Mouse (Mus musculus): ENCODE measurements around the gene Cdkn1b. TPM values are rescaled to one million over a fixed set of nuclear protein-coding genes. Genes with fewer than 3 reads are reported as not detected.

Cdkn1b gene
- total RNA-seq, 1 experiment from 2014 or later: 301 TPM

DNA sequence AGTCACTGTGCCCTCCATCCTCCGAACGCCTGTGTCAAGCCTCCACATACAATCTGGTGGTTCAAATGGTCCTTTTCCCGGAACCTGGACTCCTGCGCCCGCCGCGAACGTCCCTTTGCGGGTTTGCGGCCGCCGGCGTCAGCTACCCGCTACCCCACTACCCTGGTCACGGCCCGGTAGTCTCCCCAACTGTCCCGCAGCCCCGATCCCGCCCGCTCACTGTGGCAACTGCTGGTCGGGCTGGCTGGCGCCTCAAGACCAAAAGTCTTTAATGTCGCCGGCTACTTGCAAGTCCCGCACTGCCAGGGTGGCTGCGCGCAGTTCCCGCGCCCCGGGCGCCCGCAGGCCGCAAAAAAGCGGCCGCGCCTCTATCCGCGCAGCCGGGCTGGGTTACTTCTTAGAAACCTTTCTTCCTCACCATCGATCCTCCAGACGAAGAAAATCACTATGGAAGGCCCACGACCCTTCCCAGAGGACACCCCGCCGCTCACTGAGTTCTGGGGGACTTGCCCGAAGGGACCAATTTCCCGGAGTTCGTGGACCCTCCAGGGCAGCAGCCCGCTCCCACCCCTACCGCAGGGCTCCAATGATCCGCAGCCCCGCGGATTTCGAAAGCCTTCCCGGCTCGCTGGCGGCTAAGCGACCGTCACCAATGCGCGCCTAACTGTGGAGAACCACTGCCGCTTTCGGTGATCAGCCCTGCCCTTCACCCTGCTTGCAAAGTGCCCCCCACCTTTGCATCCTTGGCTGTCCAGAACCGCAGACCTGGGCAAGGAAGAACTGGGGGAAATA lies 6.8 kb downstream of the Cdkn1b start:
- peak; percentile 32 for ATAC-seq (replicated peaks; ENCODE audit: insufficient number of reproducible peaks, low FRiP score, low TSS enrichment, poor library complexity, severe bottlenecking)

GRCm38 (mm10) chr6:134927595-134928095 lies 7.4 kb downstream of the Cdkn1b start:
- no peak for ATAC-seq (replicated peaks; ENCODE audit: insufficient number of reproducible peaks, low FRiP score, low TSS enrichment, poor library complexity, severe bottlenecking)

DNA sequence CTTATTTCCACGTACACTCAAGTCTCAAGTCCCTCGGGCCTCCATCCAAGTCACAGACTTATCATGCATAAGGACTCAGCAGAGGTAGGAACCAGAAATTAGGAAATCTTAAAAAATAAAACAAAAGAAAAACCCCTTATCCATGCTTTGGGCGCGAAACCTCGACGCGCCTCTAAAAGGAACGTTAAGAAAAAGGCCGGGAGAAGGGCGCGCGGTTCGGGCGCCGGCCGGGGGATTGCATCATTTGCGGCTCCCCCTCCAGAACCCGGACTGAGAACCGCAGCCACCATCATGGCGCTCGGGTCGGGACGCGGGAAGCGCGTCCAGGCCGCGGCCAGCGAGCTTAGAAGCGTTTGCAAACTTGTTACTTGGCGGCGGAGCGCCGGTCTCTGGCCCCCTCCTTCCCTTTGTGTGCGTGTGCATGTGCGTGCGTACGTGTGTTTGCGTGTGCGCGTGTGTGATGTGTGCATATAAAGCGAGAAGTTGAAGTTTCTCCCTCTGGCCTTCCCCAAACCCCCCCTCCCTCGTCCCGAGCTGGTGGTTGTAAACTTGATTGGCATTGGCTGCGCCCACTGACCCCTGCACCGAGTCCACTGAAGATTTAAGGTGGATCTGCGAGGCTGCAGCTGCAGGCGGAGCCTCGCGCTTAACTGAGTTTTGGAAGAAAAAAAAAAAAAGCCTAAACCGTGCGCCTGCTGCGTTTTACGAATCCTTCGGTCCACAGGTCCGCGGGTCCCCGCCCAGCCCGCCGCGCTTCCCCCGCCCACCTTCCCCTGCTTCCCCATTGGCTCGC lies 8.1 kb downstream of the Cdkn1b start:
- ATAC-seq (replicated peaks; ENCODE audit: insufficient number of reproducible peaks, low FRiP score, low TSS enrichment, poor library complexity, severe bottlenecking): peak; percentile 75

DNA sequence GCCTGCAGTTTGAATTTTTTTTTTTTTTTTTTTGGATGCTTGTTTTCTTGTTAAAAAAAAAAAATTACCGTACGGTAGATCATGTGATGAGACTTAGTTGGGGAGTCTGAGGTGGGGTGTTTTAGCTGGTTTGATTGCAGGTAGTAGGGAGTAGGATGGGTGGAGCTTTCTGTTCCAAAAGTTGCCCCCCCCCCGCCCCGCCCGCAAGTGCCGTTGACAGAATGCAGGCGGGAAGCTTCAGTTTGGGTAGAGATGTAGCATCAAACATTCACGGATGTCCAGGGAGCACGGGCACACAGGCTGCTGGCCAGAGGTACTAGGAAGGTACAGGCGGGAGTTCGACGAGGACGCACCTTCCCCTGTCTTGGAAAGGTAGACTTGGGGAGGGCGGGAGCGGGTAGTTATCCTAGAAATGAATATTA lies 8.7 kb downstream of the Cdkn1b start:
- no peak; the same call in 1 of the 2 replicates for ATAC-seq (replicated peaks; ENCODE audit: insufficient number of reproducible peaks, low FRiP score, low TSS enrichment, poor library complexity, severe bottlenecking)

DNA sequence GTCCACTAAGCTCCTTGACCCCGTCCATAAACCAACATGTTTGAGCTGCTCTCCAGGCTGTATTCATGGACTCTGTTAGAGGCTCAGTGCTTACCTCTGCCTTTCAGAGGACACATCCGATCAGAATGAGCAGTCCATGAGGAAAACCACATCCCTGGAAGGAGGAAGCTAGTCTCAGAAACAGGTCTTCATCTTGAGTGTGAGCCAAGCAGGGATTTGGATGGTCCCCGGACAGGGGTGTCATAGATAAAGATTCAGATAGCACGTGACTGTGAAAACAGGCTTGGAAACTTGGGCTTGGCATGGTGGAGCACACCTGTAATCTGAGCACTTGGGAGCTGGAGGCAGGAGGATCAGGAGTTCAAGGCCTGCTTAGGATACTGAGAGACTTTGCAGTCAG lies 9.7 kb downstream of the Cdkn1b start:
- no peak for ATAC-seq (replicated peaks; ENCODE audit: insufficient number of reproducible peaks, low FRiP score, low TSS enrichment, poor library complexity, severe bottlenecking)

DNA sequence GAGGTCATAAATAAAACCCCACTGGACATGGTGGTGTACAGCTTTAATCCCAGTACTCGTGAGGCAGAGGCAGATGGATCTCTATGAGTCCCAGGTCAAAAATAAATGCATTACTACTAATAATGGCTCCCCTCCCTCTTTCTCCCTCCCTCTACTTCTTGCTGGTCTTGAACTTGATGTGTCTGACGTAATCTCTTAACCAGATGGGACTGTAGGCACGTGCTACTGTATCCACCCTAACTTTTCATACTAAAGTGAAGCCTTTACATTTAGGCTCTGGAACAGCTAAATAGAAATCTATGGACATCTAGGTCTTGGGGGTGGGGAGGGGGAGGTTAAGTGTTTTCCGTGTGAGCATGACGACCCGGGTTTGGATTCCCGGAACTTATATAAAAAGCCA lies 10.2 kb downstream of the Cdkn1b start:
- no peak for ATAC-seq (replicated peaks; ENCODE audit: insufficient number of reproducible peaks, low FRiP score, low TSS enrichment, poor library complexity, severe bottlenecking)

DNA sequence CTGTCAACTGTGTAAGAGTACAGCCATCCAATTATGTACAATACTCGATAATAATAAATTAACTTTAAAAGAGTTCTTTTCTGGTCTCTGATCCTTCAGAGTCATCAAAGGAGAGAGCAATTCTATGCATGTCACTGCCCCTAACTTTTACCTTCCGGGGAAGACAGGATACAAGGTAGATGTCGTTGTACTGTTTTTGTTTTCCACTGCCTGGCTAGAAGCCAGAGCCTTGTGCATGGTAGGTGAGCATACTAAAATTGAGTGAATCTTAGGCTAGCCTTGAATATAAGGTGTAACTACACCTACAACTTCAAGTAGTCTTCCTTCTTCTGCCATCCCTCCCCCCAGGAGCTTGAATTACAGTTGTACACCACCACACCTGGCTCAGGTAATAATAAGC lies 10.9 kb downstream of the Cdkn1b start:
- ATAC-seq (replicated peaks; ENCODE audit: insufficient number of reproducible peaks, low FRiP score, low TSS enrichment, poor library complexity, severe bottlenecking): no peak

GRCm38 (mm10) chr6:134932486-134933206 lies 12.4 kb downstream of the Cdkn1b start:
- no peak for ATAC-seq (replicated peaks; ENCODE audit: insufficient number of reproducible peaks, low FRiP score, low TSS enrichment, poor library complexity, severe bottlenecking)

DNA sequence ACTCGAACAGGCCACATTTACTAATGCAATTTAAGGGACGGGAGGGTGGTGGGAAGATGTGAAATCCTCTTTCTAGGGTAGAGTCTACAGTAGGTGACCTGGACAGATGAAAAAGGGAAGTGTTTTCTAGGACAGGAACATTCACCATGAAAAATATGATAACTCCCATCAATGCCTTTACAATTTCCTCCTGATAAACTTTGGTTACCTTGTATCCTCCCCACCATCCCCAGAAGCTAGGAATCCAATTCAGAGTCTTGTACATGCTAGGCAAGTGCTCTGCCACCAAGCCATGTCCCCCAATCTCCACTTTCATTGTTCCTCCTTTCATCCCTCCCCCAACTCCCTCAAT lies 13.0 kb downstream of the Cdkn1b start:
- ATAC-seq (replicated peaks; ENCODE audit: insufficient number of reproducible peaks, low FRiP score, low TSS enrichment, poor library complexity, severe bottlenecking): no peak

DNA sequence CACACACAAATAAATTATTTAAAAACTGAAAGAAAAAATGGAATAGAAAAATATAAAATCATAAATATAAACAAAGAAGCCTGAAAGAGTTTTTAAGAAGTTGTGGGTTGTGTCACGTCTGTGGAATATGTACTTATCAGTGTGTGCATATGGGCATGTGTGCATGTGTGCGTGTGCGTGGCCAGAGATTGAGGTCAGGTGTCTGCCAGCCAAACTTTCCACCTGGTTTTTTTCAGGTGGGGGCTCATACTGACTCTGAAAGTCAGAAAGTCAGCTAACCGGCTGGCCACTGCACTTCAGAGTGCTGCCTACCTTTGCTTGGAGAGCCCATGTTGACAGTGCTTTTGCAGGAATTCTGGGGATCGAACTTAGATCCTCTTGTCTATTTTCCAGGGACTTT lies 14.1 kb downstream of the Cdkn1b start:
- ATAC-seq (replicated peaks; ENCODE audit: insufficient number of reproducible peaks, low FRiP score, low TSS enrichment, poor library complexity, severe bottlenecking): no peak

DNA sequence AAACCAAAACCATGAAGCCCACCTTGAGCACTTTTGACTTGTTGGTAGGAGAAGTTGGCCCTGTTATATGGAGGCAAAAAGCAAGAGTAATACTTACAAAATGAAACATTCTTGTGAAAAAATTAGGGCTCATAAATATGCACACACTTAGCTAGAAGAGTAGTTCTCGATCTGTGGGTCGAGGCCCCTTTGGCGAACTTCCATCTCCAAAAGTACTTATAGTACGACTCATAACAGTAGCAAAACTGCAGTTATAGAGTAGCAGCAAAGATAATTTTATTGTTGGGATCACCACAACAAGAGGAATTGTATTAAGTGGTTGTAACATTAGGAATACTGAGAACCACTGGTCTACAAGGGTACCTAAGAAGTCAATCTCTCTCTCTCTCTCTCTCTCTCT lies 19.6 kb downstream of the Cdkn1b start:
- no peak for ATAC-seq (replicated peaks; ENCODE audit: insufficient number of reproducible peaks, low FRiP score, low TSS enrichment, poor library complexity, severe bottlenecking)

DNA sequence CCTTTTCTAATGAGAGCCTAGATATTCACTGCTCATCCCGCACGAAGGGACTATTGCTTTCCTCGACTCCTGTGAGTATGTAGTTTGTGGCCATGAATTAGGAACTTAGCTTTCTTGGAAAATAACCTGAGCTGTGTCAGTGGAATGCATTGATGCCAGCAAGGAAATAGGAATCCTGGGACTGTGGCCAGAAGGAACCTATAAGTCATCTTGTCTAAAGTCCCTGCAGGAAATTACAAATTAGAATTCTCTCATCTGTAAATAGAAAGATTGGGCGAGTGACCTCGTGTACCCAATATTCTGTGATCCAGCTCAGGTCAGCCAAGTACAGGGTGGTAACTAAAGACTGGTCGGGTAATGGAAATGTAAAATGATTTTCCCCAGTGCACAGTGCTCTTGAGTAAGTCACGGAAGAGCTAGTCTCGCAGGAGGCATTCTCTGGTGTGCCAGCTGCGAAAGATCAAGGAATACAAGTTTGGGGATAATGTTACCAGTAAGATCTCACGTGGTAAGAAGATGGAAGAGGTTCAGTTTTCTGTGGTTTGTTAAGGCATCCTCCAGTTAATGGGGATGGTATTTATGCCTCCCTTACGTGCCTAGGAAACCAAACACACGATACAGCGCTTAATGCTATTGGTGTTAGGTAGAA lies 23.7 kb downstream of the Cdkn1b start:
- ATAC-seq (replicated peaks; ENCODE audit: insufficient number of reproducible peaks, low FRiP score, low TSS enrichment, poor library complexity, severe bottlenecking): no peak

DNA sequence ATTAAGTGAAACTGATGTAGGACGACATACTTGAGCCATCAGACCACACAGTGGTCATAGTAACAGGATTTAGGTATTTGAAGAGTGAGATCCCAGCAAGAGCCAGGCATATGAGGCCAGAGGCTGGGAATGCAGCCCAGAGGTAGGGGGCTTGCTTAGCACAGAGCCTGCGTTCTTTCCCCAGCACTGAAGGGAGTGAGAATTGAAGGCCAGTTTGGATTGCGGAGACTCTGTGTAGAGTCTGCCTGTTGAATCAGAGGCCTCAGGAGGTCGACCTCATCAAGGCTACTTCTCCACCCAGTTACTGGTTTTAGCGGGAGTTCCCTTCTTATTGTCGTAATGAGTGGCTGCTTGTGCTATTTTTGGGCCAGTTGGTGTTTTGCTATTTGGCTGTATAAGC lies 25.9 kb downstream of the Cdkn1b start:
- ATAC-seq (replicated peaks; ENCODE audit: insufficient number of reproducible peaks, low FRiP score, low TSS enrichment, poor library complexity, severe bottlenecking): no peak

DNA sequence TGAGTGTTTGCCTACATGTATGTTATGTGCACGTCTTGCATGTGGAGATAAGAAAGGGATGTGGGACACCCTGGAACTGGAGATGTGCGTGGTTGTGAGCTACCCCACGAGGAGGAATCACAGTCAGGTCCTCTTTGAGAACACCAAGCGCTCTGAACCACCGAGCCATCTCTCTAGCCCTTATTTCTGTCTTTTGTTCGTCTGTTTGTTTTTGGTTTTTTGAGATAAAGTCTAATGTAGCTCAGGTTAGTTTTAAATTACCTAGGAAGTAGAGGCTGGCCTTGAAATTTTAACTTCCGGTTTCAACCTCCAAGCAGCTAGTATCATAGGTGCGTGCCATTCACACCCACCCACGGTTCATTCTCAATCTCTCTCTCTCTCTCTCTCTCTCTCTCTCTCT lies 26.7 kb downstream of the Cdkn1b start:
- no peak for ATAC-seq (replicated peaks; ENCODE audit: insufficient number of reproducible peaks, low FRiP score, low TSS enrichment, poor library complexity, severe bottlenecking)

DNA sequence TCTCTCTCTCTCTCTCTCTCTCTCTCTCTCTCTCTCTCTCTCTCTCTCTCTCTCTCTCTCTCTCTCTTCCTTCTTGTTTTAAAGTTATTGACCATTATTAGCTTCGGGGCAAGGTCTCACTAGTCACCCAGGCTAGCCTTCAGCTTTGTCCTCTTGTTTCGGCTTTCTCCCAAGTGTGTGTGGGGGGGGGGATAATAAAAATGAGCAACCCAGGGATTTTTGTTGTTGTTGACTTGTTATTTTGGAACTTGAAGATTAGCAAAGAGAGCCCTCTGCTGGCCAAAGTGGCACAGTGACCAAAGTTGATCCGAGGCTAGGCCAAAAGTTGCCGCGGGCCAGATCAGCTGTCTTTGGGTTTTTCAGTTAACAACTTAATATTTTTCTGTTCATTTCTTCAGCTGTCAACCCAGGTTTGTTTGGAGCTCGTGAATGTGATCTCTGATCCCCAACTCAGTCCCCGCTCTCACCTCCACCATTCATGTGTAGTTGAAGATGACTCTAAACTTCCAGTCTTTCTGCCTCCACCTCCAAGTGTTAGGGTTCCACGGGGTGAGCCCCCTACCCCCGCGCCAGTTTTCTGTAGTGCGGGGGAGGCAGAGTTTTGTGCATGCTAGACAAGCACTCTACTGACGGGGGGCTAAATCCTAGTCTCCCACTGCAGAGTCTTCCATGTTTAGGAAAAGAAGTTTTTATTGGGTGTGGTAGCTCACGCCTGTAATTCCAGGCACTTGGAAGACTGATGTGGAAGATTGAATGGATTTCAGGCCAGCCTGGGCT lies 27.3 kb downstream of the Cdkn1b start:
- ATAC-seq (replicated peaks; ENCODE audit: insufficient number of reproducible peaks, low FRiP score, low TSS enrichment, poor library complexity, severe bottlenecking): peak; percentile 72

DNA sequence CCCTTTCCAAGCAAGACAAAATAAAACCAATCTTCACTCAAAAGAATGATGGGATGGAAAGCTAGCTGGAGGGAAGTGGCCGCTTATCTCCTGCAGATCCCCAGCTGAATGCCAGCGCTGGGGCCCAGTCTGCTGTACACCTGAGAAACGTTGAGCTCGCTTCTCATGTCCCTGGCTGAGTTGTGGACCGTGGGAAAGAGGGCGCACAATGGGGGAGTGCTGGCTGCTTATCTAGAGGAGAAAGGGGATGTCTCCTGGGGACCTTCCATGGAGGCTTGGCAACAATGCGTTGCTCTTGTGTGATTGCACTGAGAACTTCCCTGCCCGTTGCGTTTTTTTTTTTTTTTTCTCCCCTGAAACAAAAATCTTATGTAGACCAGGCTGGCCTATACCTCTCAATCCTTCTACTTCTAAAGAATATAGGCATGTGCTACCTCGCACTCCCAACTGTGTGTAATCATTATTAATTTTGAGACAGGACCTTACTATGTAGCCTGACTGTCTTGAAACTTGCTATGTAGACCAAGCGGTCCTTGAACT lies 28.4 kb downstream of the Cdkn1b start:
- no peak for ATAC-seq (replicated peaks; ENCODE audit: insufficient number of reproducible peaks, low FRiP score, low TSS enrichment, poor library complexity, severe bottlenecking)

- no peak for ATAC-seq (replicated peaks; ENCODE audit: insufficient number of reproducible peaks, low FRiP score, low TSS enrichment, poor library complexity, severe bottlenecking)
These were observed 29.0 kb downstream of the Cdkn1b start for GRCm38 (mm10) chr6:134949241-134949640.

GRCm38 (mm10) chr6:134951364-134951763 lies 31.2 kb downstream of the Cdkn1b start:
- ATAC-seq (replicated peaks; ENCODE audit: insufficient number of reproducible peaks, low FRiP score, low TSS enrichment, poor library complexity, severe bottlenecking): no peak
